Mouse (Mus musculus): ENCODE measurements around the gene B3galnt1.

B3galnt1 gene

GRCm38 (mm10) chr3:69598261-69599165 is at the start of gene B3galnt1:
Gene B3galnt1 (minus strand): TSS chr3:69598960.
- in situ Hi-C loops (cut with MboI, MseI): loop anchor here (10.0 kb wide), 1 partner anchor 576 kb away; no protein-coding TSS in a partner anchor

GRCm38 (mm10) chr3:69634521-69634920 is 35.8 kb upstream of the B3galnt1 start:
- in situ Hi-C loops (cut with MboI, MseI): no loop called here

- in situ Hi-C loops (cut with MboI, MseI): no loop called here
Observed at GRCm38 (mm10) chr3:69633706-69634420, 35.1 kb upstream of the B3galnt1 start.

- in situ Hi-C loops (cut with MboI, MseI): no loop called here
Observed at GRCm38 (mm10) chr3:69626963-69627590, 28.3 kb upstream of the B3galnt1 start.

GRCm38 (mm10) chr3:69626213-69626962 is 27.6 kb upstream of the B3galnt1 start:
- in situ Hi-C loops (cut with MboI, MseI): no loop called here

GRCm38 (mm10) chr3:69624182-69624581 is 25.4 kb upstream of the B3galnt1 start:
- in situ Hi-C loops (cut with MboI, MseI): no loop called here

- in situ Hi-C loops (cut with MboI, MseI): loop anchor here (5.0 kb wide), 1 partner anchor 94 kb away; no protein-coding TSS in a partner anchor
Observed at GRCm38 (mm10) chr3:69607909-69608308, 9.1 kb upstream of the B3galnt1 start.

GRCm38 (mm10) chr3:69607468-69607867 is 8.7 kb upstream of the B3galnt1 start:
- in situ Hi-C loops (cut with MboI, MseI): loop anchor here (5.0 kb wide), 1 partner anchor 95 kb away; no protein-coding TSS in a partner anchor

- in situ Hi-C loops (cut with MboI, MseI): loop anchor here (5.0 kb wide), 1 partner anchor 95 kb away; no protein-coding TSS in a partner anchor
Observed at GRCm38 (mm10) chr3:69606923-69607322, 8.2 kb upstream of the B3galnt1 start.

GRCm38 (mm10) chr3:69599166-69599500 is 373 bp upstream of the B3galnt1 start:
- in situ Hi-C loops (cut with MboI, MseI): loop anchor here (10.0 kb wide), 1 partner anchor 576 kb away; no protein-coding TSS in a partner anchor

- in situ Hi-C loops (cut with MboI, MseI): loop anchor here (10.0 kb wide), 1 partner anchor 577 kb away; no protein-coding TSS in a partner anchor
Observed at GRCm38 (mm10) chr3:69597816-69598215, 944 bp downstream of the B3galnt1 start.

GRCm38 (mm10) chr3:69597211-69597610 is 1.5 kb downstream of the B3galnt1 start:
- in situ Hi-C loops (cut with MboI, MseI): loop anchor here (10.0 kb wide), 1 partner anchor 578 kb away; no protein-coding TSS in a partner anchor

GRCm38 (mm10) chr3:69596116-69596515 is 2.6 kb downstream of the B3galnt1 start:
- in situ Hi-C loops (cut with MboI, MseI): loop anchor here (10.0 kb wide), 1 partner anchor 579 kb away; no protein-coding TSS in a partner anchor

GRCm38 (mm10) chr3:69594071-69594470 is 4.7 kb downstream of the B3galnt1 start:
- in situ Hi-C loops (cut with MboI, MseI): loop anchor here (10.0 kb wide), 1 partner anchor 581 kb away; no protein-coding TSS in a partner anchor

- in situ Hi-C loops (cut with MboI, MseI): loop anchor here (10.0 kb wide), 1 partner anchor 581 kb away; no protein-coding TSS in a partner anchor
Observed at GRCm38 (mm10) chr3:69593426-69593825, 5.3 kb downstream of the B3galnt1 start.

- in situ Hi-C loops (cut with MboI, MseI): no loop called here
Observed at GRCm38 (mm10) chr3:69588101-69588760, 10.5 kb downstream of the B3galnt1 start.

- in situ Hi-C loops (cut with MboI, MseI): no loop called here
Observed at GRCm38 (mm10) chr3:69583798-69584197, 15.0 kb downstream of the B3galnt1 start.

GRCm38 (mm10) chr3:69578791-69579190 is 20.0 kb downstream of the B3galnt1 start:
- in situ Hi-C loops (cut with MboI, MseI): no loop called here

GRCm38 (mm10) chr3:69576715-69577114 is 22.0 kb downstream of the B3galnt1 start:
- in situ Hi-C loops (cut with MboI, MseI): no loop called here

GRCm38 (mm10) chr3:69575577-69575976 is 23.2 kb downstream of the B3galnt1 start:
- in situ Hi-C loops (cut with MboI, MseI): no loop called here
